Mouse (Mus musculus) lung, embryonic 16.5 days (tissue): Measurements from ENCODE around the gene Gm20521. TPM values are rescaled to one million over a fixed set of nuclear protein-coding genes. Genes with fewer than 3 reads are reported as not detected.

Experiments
- polyA plus RNA-seq: library from polyadenylated mRNA; unstranded; fragments of >200 nt; fragmentation: Nextera tagmentation; extraction: Ambion mirVana; gene quantifications from 2 replicates; pipeline ENCODE4 v1.2.1, GENCODE M21; 2015

Gene Gm20521
- polyA plus RNA-seq, 1 experiment from 2014 or later = not detected

Other genes with a start within 250 kb of the Gm20521 start
- not detected in 2 replicates for gene Gm17606, start 242.5 kb upstream of the Gm20521 start, polyA plus RNA-seq
- 2.1 and 2.8 TPM in 2 replicates for gene Cdh24, start 242.1 kb upstream of the Gm20521 start, polyA plus RNA-seq
- 73.4 and 78.9 TPM in 2 replicates for gene 1700123O20Rik, start 197.2 kb upstream of the Gm20521 start, polyA plus RNA-seq
- gene Acin1, start 196.5 kb upstream of the Gm20521 start, polyA plus RNA-seq = 106 and 116 TPM in 2 replicates
- gene Gm29776, start 184.6 kb upstream of the Gm20521 start, polyA plus RNA-seq = 0.11 and 0.19 TPM in 2 replicates
- gene Cebpe, start 171.3 kb upstream of the Gm20521 start, polyA plus RNA-seq = 0.28 TPM in 1 of 2 replicates, not detected in the other
- gene Slc7a8, start 101.5 kb upstream of the Gm20521 start, polyA plus RNA-seq = 1.9 and 2.0 TPM in 2 replicates
- not detected in 2 replicates for gene Rnf212b, start 69.3 kb upstream of the Gm20521 start, polyA plus RNA-seq
- gene Homez, start 12.5 kb upstream of the Gm20521 start, polyA plus RNA-seq = 10.2 and 13.2 TPM in 2 replicates
- gene Ppp1r3e, start 5.9 kb upstream of the Gm20521 start, polyA plus RNA-seq = 1.5 and 1.6 TPM in 2 replicates
- gene Bcl2l2, start 64 bp upstream of the Gm20521 start, polyA plus RNA-seq = 3.4 and 4.2 TPM in 2 replicates
- 89.1 and 92.8 TPM in 2 replicates for gene Pabpn1, start 9.1 kb downstream of the Gm20521 start, polyA plus RNA-seq
- gene Slc22a17, start 29.7 kb downstream of the Gm20521 start, polyA plus RNA-seq = 27.2 and 28.3 TPM in 2 replicates
- 24.6 and 26.0 TPM in 2 replicates for gene Efs, start 42.7 kb downstream of the Gm20521 start, polyA plus RNA-seq
- gene Il25, start 49.3 kb downstream of the Gm20521 start, polyA plus RNA-seq = not detected in 2 replicates
- 1.2 and 1.7 TPM in 2 replicates for gene Cmtm5, start 52.8 kb downstream of the Gm20521 start, polyA plus RNA-seq
- 111 and 179 TPM in 2 replicates for gene Myh6, start 83.5 kb downstream of the Gm20521 start, polyA plus RNA-seq
- not detected in 2 replicates for gene Gm17428, start 93.5 kb downstream of the Gm20521 start, polyA plus RNA-seq
- 37.3 and 42.7 TPM in 2 replicates for gene Myh7, start 111.2 kb downstream of the Gm20521 start, polyA plus RNA-seq
- 75.9 and 76.9 TPM in 2 replicates for gene Ngdn, start 132.0 kb downstream of the Gm20521 start, polyA plus RNA-seq
- gene Zfhx2, start 208.9 kb downstream of the Gm20521 start, polyA plus RNA-seq = 3.8 and 4.3 TPM in 2 replicates
- gene Thtpa, start 211.3 kb downstream of the Gm20521 start, polyA plus RNA-seq = 21.0 and 21.1 TPM in 2 replicates
- gene Ap1g2, start 223.2 kb downstream of the Gm20521 start, polyA plus RNA-seq = 19.7 and 23.2 TPM in 2 replicates
- 0.18 and 0.40 TPM in 2 replicates for gene Jph4, start 233.5 kb downstream of the Gm20521 start, polyA plus RNA-seq